Mouse (Mus musculus): ENCODE data around the gene Epn3.

DNA sequence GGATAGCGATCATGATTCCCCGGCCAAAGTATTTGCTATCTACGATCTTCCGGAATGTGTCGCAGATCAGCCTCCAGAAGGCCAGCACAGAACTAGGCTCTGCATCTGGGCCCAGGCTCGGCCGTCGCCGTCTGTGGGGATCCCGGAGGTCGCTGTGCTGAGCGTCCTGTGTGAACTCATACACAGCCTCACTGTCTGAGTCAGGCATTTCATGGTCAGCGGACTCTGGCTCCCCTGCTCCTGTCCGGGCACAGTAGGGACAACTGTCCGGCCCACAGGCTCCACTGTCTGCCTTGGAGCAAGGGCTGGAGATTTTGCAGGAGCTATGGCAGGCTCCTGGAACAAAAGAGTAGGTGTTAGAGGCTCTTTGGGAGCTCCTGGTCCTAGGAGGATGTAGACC lies 42.8 kb downstream of the Epn3 start:
- TF ChIP-seq CTCF (IDR thresholded peaks at IDR 0.05; ENCODE audit: low read depth) (no peak), EP300 (IDR thresholded peaks at IDR 0.05; ENCODE audit: low read depth) (no peak)
